17 mouse cellular contexts compared by ENCODE assay signal in genomic region chr7:119606664-119607076, GRCm38 (mm10). TPM values are rescaled to one million over a fixed set of nuclear protein-coding genes. Genes with fewer than 3 reads are reported as not detected.
"Had no signal": no experiment of that assay in that cellular context is flagged by ENCODE, and none has a peak within 500 bp of the region (broad histone marks: within the 10 kb centered on the region; RNA-seq: fewer than 3 reads in every experiment).

TSS of gene Acsm1 (plus strand) at chr7:119607026.

- DNase-seq: lung, postnatal 10 days; retina, postnatal 1 day; right cerebral cortex, postnatal 4 days; spleen, adult 18-20 months; thymus, adult 2 months; thymus, postnatal 25 days had no signal

- H3K36me3 ChIP-seq: limb, embryonic 10.5 days; midbrain, embryonic 12.5 days; neural tube, embryonic 13.5 days had no signal

- H3K4me3 ChIP-seq: left cerebral cortex, adult 2 months; limb, embryonic 10.5 days; midbrain, embryonic 12.5 days; neural tube, embryonic 13.5 days had no signal

- H3K4me2 ChIP-seq: midbrain, embryonic 12.5 days; neural tube, embryonic 13.5 days had no signal

- H3K9ac ChIP-seq: midbrain, embryonic 12.5 days; neural tube, embryonic 13.5 days had no signal

- H3K9me3 ChIP-seq: limb, embryonic 10.5 days; midbrain, embryonic 12.5 days; neural tube, embryonic 13.5 days had no signal

- H3K4me1 ChIP-seq: limb, embryonic 10.5 days; midbrain, embryonic 12.5 days; neural tube, embryonic 13.5 days had no signal

- H3K27ac ChIP-seq: hindbrain, postnatal 0 days; left cerebral cortex, adult 2 months; limb, embryonic 10.5 days; midbrain, embryonic 12.5 days; neural tube, embryonic 13.5 days had no signal

- H3K27me3 ChIP-seq: midbrain, embryonic 12.5 days; neural tube, embryonic 13.5 days had no signal

- ATAC-seq: hindbrain, postnatal 0 days; midbrain, embryonic 16.5 days had no signal

RNA-seq across cellular contexts. Expression of gene Acsm1, which starts in this region (rescaled TPM):
- polyA plus RNA-seq: hindbrain, postnatal 0 days; intestine, embryonic 14.5 days; large intestine, adult 2 months; limb, embryonic 10.5 days; midbrain, embryonic 12.5 days; midbrain, embryonic 16.5 days; neural tube, embryonic 13.5 days; stomach, embryonic 14.5 days; testis, adult 2 months; urinary bladder, adult 2 months had no signal
